Mouse (Mus musculus): Measurements from ENCODE around the gene Mctp2. TPM values are rescaled to one million over a fixed set of nuclear protein-coding genes. Genes with fewer than 3 reads are reported as not detected.

Gene Mctp2
- total and polyA plus RNA-seq, 3 experiments = not detected

DNA sequence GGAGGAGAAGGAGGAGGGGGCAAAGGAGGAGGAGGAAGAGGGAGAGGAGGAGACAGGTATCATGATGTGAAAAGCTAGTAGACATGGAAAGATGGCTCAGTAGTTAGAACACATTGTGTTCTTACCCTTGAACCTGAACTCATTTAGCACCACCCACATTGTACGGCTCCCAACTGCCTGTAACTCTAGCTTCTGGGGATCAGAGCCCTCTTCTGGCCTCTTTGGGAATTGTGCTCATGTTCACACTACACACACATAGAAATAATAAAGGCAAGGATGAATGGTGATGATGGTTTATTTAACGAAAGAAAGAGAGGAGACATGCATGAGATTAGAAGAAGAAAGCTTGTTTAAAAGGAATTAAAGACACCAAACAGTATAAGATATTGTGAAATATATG, 36.4 kb upstream of the Mctp2 start:
- TF ChIP-seq ZNF384 (IDR thresholded peaks at IDR 0.05; ENCODE audit: low read depth, low read length) = no peak
- TF ChIP-seq UBTF (IDR thresholded peaks at IDR 0.05; ENCODE audit: borderline replicate concordance, insufficient read depth, low read depth, low read length) = no peak
- TF ChIP-seq BHLHE40 (IDR thresholded peaks at IDR 0.05; ENCODE audit: borderline replicate concordance, low read depth, low read length) = no peak
- no peak for TF ChIP-seq CHD1 (IDR thresholded peaks at IDR 0.05; ENCODE audit: low read depth, low read length)
- TF ChIP-seq MEF2A (IDR thresholded peaks at IDR 0.05; ENCODE audit: extremely low read depth, insufficient replicate concordance, low read depth, low read length, poor library complexity, severe bottlenecking) = no peak
- no peak for TF ChIP-seq POLR2AphosphoS5 (IDR thresholded peaks at IDR 0.05; ENCODE audit: borderline replicate concordance, low read depth, low read length)
- no peak for TF ChIP-seq POLR2A (IDR thresholded peaks at IDR 0.05; ENCODE audit: control insufficient read depth in 1 of 2, insufficient read depth in 1 of 2, low read depth in 1 of 2, low read length in 2 of 2, poor library complexity in 1 of 2)
- TF ChIP-seq GATA1 (IDR thresholded peaks at IDR 0.05; ENCODE audit: low read depth, low read length) = no peak
- no peak for TF ChIP-seq HCFC1 (IDR thresholded peaks at IDR 0.05; ENCODE audit: low read depth, low read length)
- TF ChIP-seq MXI1 (IDR thresholded peaks at IDR 0.05; ENCODE audit: low read depth, low read length) = no peak
- no peak for TF ChIP-seq TCF12 (IDR thresholded peaks at IDR 0.05; ENCODE audit: low read depth, low read length)
- TF ChIP-seq GABPA (IDR thresholded peaks at IDR 0.05; ENCODE audit: low read depth, low read length) = no peak
- TF ChIP-seq CTCF (IDR thresholded peaks at IDR 0.05 in 2 of 3, conservative IDR thresholded peaks at IDR 0.05 in 1 of 3; ENCODE audit: control insufficient read depth in 1 of 3, insufficient read depth in 1 of 3, low read depth in 2 of 3, low read length in 3 of 3, poor library complexity in 1 of 3, severe bottlenecking in 1 of 3) = no peak
- TF ChIP-seq JUND (IDR thresholded peaks at IDR 0.05; ENCODE audit: low read depth, low read length) = no peak
- no peak for TF ChIP-seq NRF1 (IDR thresholded peaks at IDR 0.05; ENCODE audit: insufficient read depth, low read depth, low read length, poor library complexity, severe bottlenecking)
- TF ChIP-seq POLR2AphosphoS2 (IDR thresholded peaks at IDR 0.05; ENCODE audit: low read length) = no peak
- no peak for TF ChIP-seq RAD21 (IDR thresholded peaks at IDR 0.05; ENCODE audit: low read depth, low read length)
- TF ChIP-seq ZKSCAN1 (IDR thresholded peaks at IDR 0.05; ENCODE audit: low read depth, low read length) = no peak
- TF ChIP-seq TAL1 (IDR thresholded peaks at IDR 0.05; ENCODE audit: low read length) = no peak
- no peak for TF ChIP-seq ETS1 (IDR thresholded peaks at IDR 0.05; ENCODE audit: low read depth, low read length)
- Histone ChIP-seq H3K27ac (ENCODE audit: control insufficient read depth, low read depth, low read length) (no peak overlapping the region), H3K9ac (ENCODE audit: control insufficient read depth, low read depth, low read length, poor library complexity, severe bottlenecking) (no peak overlapping the region), H3K4me3 (ENCODE audit: control insufficient read depth in 1 of 2, insufficient read depth in 1 of 2, low read depth in 2 of 2, low read length in 2 of 2) (no peak overlapping the region), H3K79me2 (ENCODE audit: control insufficient read depth, insufficient read depth, low read length, poor library complexity) (no peaks in the 10 kb centered on the region), H3K9me3 (replicated peaks; ENCODE audit: insufficient read depth, low read length) (no peaks in the 10 kb centered on the region), H3K27me3 (ENCODE audit: control insufficient read depth in 1 of 2, insufficient read depth in 2 of 2, low read length in 2 of 2) (no peaks in the 10 kb centered on the region), H3K36me3 (ENCODE audit: control insufficient read depth in 1 of 2, insufficient read depth in 2 of 2, low read length in 2 of 2) (no peaks in the 10 kb centered on the region), H3K4me1 (ENCODE audit: control insufficient read depth in 1 of 2, insufficient read depth in 2 of 2, low read length in 2 of 2) (no peaks in the 10 kb centered on the region)
- peak; percentile 2 for DNase-seq (ENCODE audit: low read depth, low spot score)

GRCm38 (mm10) chr7:72325961-72326360, 19.6 kb upstream of the Mctp2 start:
- no peak overlapping the region for H3K27ac ChIP-seq (ENCODE audit: control insufficient read depth, low read depth, low read length)
- DNase-seq (ENCODE audit: low read depth, low spot score) = no peak
- H3K4me1 ChIP-seq (ENCODE audit: control insufficient read depth in 1 of 2, insufficient read depth in 2 of 2, low read length in 2 of 2) = no peaks in the 10 kb centered on the region
- no peaks in the 10 kb centered on the region for H3K79me2 ChIP-seq (ENCODE audit: control insufficient read depth, insufficient read depth, low read length, poor library complexity)
- H3K9ac ChIP-seq (ENCODE audit: control insufficient read depth, low read depth, low read length, poor library complexity, severe bottlenecking) = no peak overlapping the region
- no peaks in the 10 kb centered on the region for H3K9me3 ChIP-seq (replicated peaks; ENCODE audit: insufficient read depth, low read length)
- H3K4me3 ChIP-seq (ENCODE audit: control insufficient read depth in 1 of 2, insufficient read depth in 1 of 2, low read depth in 2 of 2, low read length in 2 of 2) = no peak overlapping the region
- H3K36me3 ChIP-seq (ENCODE audit: control insufficient read depth in 1 of 2, insufficient read depth in 2 of 2, low read length in 2 of 2) = no peaks in the 10 kb centered on the region
- TF ChIP-seq POLR2AphosphoS5 (IDR thresholded peaks at IDR 0.05; ENCODE audit: borderline replicate concordance, low read depth, low read length) (no peak), MAFK (IDR thresholded peaks at IDR 0.05; ENCODE audit: borderline replicate concordance, low read depth, low read length) (no peak), USF2 (IDR thresholded peaks at IDR 0.05; ENCODE audit: borderline replicate concordance in 1 of 2, insufficient read depth in 1 of 2, low read depth in 1 of 2, low read length in 2 of 2) (no peak)
- no peaks in the 10 kb centered on the region for H3K27me3 ChIP-seq (ENCODE audit: control insufficient read depth in 1 of 2, insufficient read depth in 2 of 2, low read length in 2 of 2)
